Mouse (Mus musculus): ENCODE data around the gene Ly6g6e. TPM values are rescaled to one million over a fixed set of nuclear protein-coding genes. Genes with fewer than 3 reads are reported as not detected.
"Not testable (repeated sequence)": the region's sequence is repeated elsewhere in the genome, so short reads cannot be mapped to it uniquely, and the experiment has no call there.

Gene Ly6g6e
- polyA plus RNA-seq, 1 experiment from 2014 or later: 10.1 TPM

- H3K36me3 ChIP-seq (ENCODE audit: control insufficient read depth, insufficient read depth, low read length): peaks cover 54% of the 10 kb centered on the region
Measured at GRCm38 (mm10) chr17:35120745-35121142, 44.0 kb downstream of the Ly6g6e start.

GRCm38 (mm10) chr17:35121143-35121799 is 44.6 kb downstream of the Ly6g6e start, which contains the start of gene Gpank1:
Gpank1 (plus strand) TSS chr17:35121455.
- Histone ChIP-seq H3K9ac (ENCODE audit: low read length) (peak within 1 kb of the TSS; percentile 93), H3K9me3 (replicated peaks; ENCODE audit: control insufficient read depth, low read length) (no peaks in the 10 kb centered on the region), H3K4me2 (ENCODE audit: low read length) (peak within 1 kb of the TSS; percentile 97), H3K36me3 (ENCODE audit: control insufficient read depth, insufficient read depth, low read length) (peaks cover 49% of the 10 kb centered on the region), H3K4me1 (ENCODE audit: control insufficient read depth, insufficient read depth, low read length) (peaks cover 11% of the 10 kb centered on the region), H3K27me3 (replicated peaks; ENCODE audit: control insufficient read depth, insufficient read depth, low read length) (no peaks in the 10 kb centered on the region), H3K27ac (ENCODE audit: low read depth, low read length) (peak within 1 kb of the TSS; percentile 90), H3K4me3 (ENCODE audit: low read depth, low read length) (peak within 1 kb of the TSS; percentile 89)
- ATAC-seq (peak; percentile 97), DNase-seq (ENCODE audit: low spot score) (peak; percentile 100)
- under 1% methylated on average over 49 of the region's 50 CpGs for WGBS

More at GRCm38 (mm10) chr17:35120745-35121142, 44.0 kb downstream of the Ly6g6e start:
- no peak; the same call in 1 of the 2 replicates for ATAC-seq
- Histone ChIP-seq H3K4me2 (ENCODE audit: low read length) (peak overlapping the region; percentile 97), H3K27ac (ENCODE audit: low read depth, low read length) (peak overlapping the region; percentile 66), H3K27me3 (replicated peaks; ENCODE audit: control insufficient read depth, insufficient read depth, low read length) (no peaks in the 10 kb centered on the region), H3K9ac (ENCODE audit: low read length) (peak overlapping the region; percentile 93), H3K4me3 (ENCODE audit: low read depth, low read length) (peak overlapping the region; percentile 89), H3K4me1 (ENCODE audit: control insufficient read depth, insufficient read depth, low read length) (peaks cover 11% of the 10 kb centered on the region), H3K9me3 (replicated peaks; ENCODE audit: control insufficient read depth, low read length) (no peaks in the 10 kb centered on the region)
- WGBS: under 1% methylated on average over 33 of the region's 33 CpGs
- DNase-seq (ENCODE audit: low spot score): no peak

DNA sequence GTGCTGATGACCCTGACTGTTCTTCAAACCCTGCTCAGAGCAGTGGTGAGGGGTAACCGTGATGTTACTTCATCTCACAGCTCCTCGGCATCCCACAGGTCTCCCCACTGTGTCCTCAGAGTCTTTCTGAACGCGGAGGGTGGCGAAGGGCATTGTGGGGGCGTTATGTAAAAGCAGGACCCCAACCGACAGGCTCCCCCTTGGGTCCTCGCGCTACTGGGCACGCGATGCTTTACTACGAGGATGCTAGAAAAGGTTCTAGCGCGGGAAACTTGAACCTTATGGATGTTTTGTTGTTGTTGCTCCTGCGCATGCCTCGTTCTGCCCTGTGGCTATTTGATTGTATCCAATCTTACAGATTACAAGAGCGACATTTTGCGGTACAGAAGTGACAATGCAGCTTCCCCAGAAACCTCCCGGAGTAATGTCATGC is 45.2 kb downstream of the Ly6g6e start, which contains the start of gene Csnk2b:
TSS of gene Csnk2b (minus strand) at position 183 of the 433 bp plus-strand sequence.
- Histone ChIP-seq H3K9me3 (replicated peaks; ENCODE audit: control insufficient read depth, low read length) (no peaks in the 10 kb centered on the region), H3K9ac (ENCODE audit: low read length) (peak within 1 kb of the TSS; percentile 93), H3K36me3 (ENCODE audit: control insufficient read depth, insufficient read depth, low read length) (peaks cover 44% of the 10 kb centered on the region), H3K4me3 (ENCODE audit: low read depth, low read length) (peak within 1 kb of the TSS; percentile 89), H3K27ac (ENCODE audit: low read depth, low read length) (peak within 1 kb of the TSS; percentile 90), H3K27me3 (replicated peaks; ENCODE audit: control insufficient read depth, insufficient read depth, low read length) (no peaks in the 10 kb centered on the region), H3K4me2 (ENCODE audit: low read length) (peak within 1 kb of the TSS; percentile 97), H3K4me1 (ENCODE audit: control insufficient read depth, insufficient read depth, low read length) (peaks cover 13% of the 10 kb centered on the region)
- WGBS: under 1% methylated on average over 19 of the region's 19 CpGs
- DNase-seq (ENCODE audit: low spot score): peak; percentile 91
- no peak; the same call in none of the 2 replicates for ATAC-seq

- ATAC-seq; H3K4me3 ChIP-seq (ENCODE audit: low read depth, low read length); H3K4me2 ChIP-seq (ENCODE audit: low read length); H3K27ac ChIP-seq (ENCODE audit: low read depth, low read length); H3K9ac ChIP-seq (ENCODE audit: low read length); DNase-seq (ENCODE audit: low spot score); H3K27me3 ChIP-seq (replicated peaks; ENCODE audit: control insufficient read depth, insufficient read depth, low read length); H3K9me3 ChIP-seq (replicated peaks; ENCODE audit: control insufficient read depth, low read length): not testable (repeated sequence)
- peaks cover 15% of the 10 kb centered on the region for H3K4me1 ChIP-seq (ENCODE audit: control insufficient read depth, insufficient read depth, low read length)
- H3K36me3 ChIP-seq (ENCODE audit: control insufficient read depth, insufficient read depth, low read length): peaks cover 35% of the 10 kb centered on the region
- 94% methylated on average over 9 of the region's 9 CpGs for WGBS
Measured at GRCm38 (mm10) chr17:35123287-35123686, 46.6 kb downstream of the Ly6g6e start.

GRCm38 (mm10) chr17:35124261-35124896 is 47.7 kb downstream of the Ly6g6e start:
- 92% methylated on average over 12 of the region's 12 CpGs for WGBS
- H3K9ac ChIP-seq (ENCODE audit: low read length); H3K27ac ChIP-seq (ENCODE audit: low read depth, low read length); H3K4me3 ChIP-seq (ENCODE audit: low read depth, low read length); DNase-seq (ENCODE audit: low spot score); H3K27me3 ChIP-seq (replicated peaks; ENCODE audit: control insufficient read depth, insufficient read depth, low read length); H3K4me2 ChIP-seq (ENCODE audit: low read length); ATAC-seq; H3K9me3 ChIP-seq (replicated peaks; ENCODE audit: control insufficient read depth, low read length): not testable (repeated sequence)
- H3K4me1 ChIP-seq (ENCODE audit: control insufficient read depth, insufficient read depth, low read length): peaks cover 15% of the 10 kb centered on the region
- H3K36me3 ChIP-seq (ENCODE audit: control insufficient read depth, insufficient read depth, low read length): peaks cover 26% of the 10 kb centered on the region

GRCm38 (mm10) chr17:35125081-35125480 is 48.4 kb downstream of the Ly6g6e start:
- Histone ChIP-seq H3K27me3 (replicated peaks; ENCODE audit: control insufficient read depth, insufficient read depth, low read length) (no peaks in the 10 kb centered on the region), H3K27ac (ENCODE audit: low read depth, low read length) (no peak overlapping the region), H3K36me3 (ENCODE audit: control insufficient read depth, insufficient read depth, low read length) (peaks cover 22% of the 10 kb centered on the region), H3K9me3 (replicated peaks; ENCODE audit: control insufficient read depth, low read length) (no peaks in the 10 kb centered on the region), H3K4me1 (ENCODE audit: control insufficient read depth, insufficient read depth, low read length) (peaks cover 12% of the 10 kb centered on the region), H3K4me2 (ENCODE audit: low read length) (0 out of 2 replicates have a peak overlapping the region, but pooled peaks have one; percentile 62), H3K9ac (ENCODE audit: low read length) (no peak overlapping the region), H3K4me3 (ENCODE audit: low read depth, low read length) (no peak overlapping the region)
- WGBS: 96% methylated on average over 1 of the region's 1 CpGs
- ATAC-seq (no peak), DNase-seq (ENCODE audit: low spot score) (no peak)

- Histone ChIP-seq H3K4me2 (ENCODE audit: low read length) (peak overlapping the region; percentile 62), H3K27me3 (replicated peaks; ENCODE audit: control insufficient read depth, insufficient read depth, low read length) (no peaks in the 10 kb centered on the region), H3K36me3 (ENCODE audit: control insufficient read depth, insufficient read depth, low read length) (peaks cover 26% of the 10 kb centered on the region), H3K9ac (ENCODE audit: low read length) (peak overlapping the region; percentile 84), H3K9me3 (replicated peaks; ENCODE audit: control insufficient read depth, low read length) (no peaks in the 10 kb centered on the region), H3K27ac (ENCODE audit: low read depth, low read length) (no peak overlapping the region), H3K4me1 (ENCODE audit: control insufficient read depth, insufficient read depth, low read length) (peaks cover 7% of the 10 kb centered on the region; the same call in 1 of the 2 replicates), H3K4me3 (ENCODE audit: low read depth, low read length) (peak overlapping the region; percentile 49)
- DNase-seq (ENCODE audit: low spot score): no peak
- WGBS: 35% methylated on average over 6 of the region's 6 CpGs
- no peak for ATAC-seq
Measured at GRCm38 (mm10) chr17:35125578-35125977, 48.9 kb downstream of the Ly6g6e start.

DNA sequence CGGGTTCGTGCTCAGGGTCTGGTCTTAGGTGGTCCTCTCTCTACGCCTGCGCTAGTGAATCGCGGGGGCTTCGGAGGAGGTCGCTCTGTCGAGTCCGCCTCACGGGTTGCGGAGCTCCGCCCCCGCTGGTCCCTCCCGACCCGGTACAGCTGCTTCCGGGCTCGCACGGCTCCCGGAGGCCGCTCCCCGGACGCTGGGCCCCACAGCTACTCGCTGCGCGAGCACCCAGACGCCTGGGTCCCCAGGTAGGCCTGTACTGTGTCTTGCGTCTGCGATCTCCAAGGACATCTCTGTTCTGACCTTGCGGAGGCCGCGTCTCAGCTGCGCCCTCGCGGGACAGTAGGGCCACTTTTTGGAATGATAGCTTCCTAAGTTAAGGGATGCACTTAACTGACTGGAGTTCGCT is 49.5 kb downstream of the Ly6g6e start, which contains the start of gene D17H6S53E:
TSS of gene D17H6S53E (plus strand) at position 168 of the 406 bp plus-strand sequence.
- H3K27ac ChIP-seq (ENCODE audit: low read depth, low read length): peak within 1 kb of the TSS; percentile 45
- H3K9ac ChIP-seq (ENCODE audit: low read length): peak within 1 kb of the TSS; percentile 84
- peak within 1 kb of the TSS; percentile 62 for H3K4me2 ChIP-seq (ENCODE audit: low read length)
- DNase-seq (ENCODE audit: low spot score) (peak; percentile 78), ATAC-seq (peak; percentile 47)
- H3K36me3 ChIP-seq (ENCODE audit: control insufficient read depth, insufficient read depth, low read length): peaks cover 26% of the 10 kb centered on the region
- no peaks in the 10 kb centered on the region for H3K9me3 ChIP-seq (replicated peaks; ENCODE audit: control insufficient read depth, low read length)
- H3K4me1 ChIP-seq (ENCODE audit: control insufficient read depth, insufficient read depth, low read length): peaks cover 7% of the 10 kb centered on the region; the same call in 1 of the 2 replicates
- H3K4me3 ChIP-seq (ENCODE audit: low read depth, low read length): peak within 1 kb of the TSS; percentile 49
- WGBS: 1% methylated on average over 36 of the region's 36 CpGs
- H3K27me3 ChIP-seq (replicated peaks; ENCODE audit: control insufficient read depth, insufficient read depth, low read length): no peaks in the 10 kb centered on the region

Data from forebrain, embryonic 14.5 days (tissue).